Mouse (Mus musculus) monocyte, adult 5-6 weeks (primary cell): ENCODE measurements around the gene H2-T23. TPM values are rescaled to one million over a fixed set of nuclear protein-coding genes. Genes with fewer than 3 reads are reported as not detected.
"Not testable (repeated sequence)": the region's sequence is repeated elsewhere in the genome, so short reads cannot be mapped to it uniquely, and the experiment has no call there.

Experiments
- ATAC-seq: fragments of 153-309, 156-312 bp; replicated peaks from 2 replicates; pipeline ENCODE4 v1.8.0; 2017; ENCODE audit warnings: mild to moderate bottlenecking; ENCODE audit not compliant: low TSS enrichment, insufficient number of reproducible peaks, severe bottlenecking, poor library complexity, low FRiP score
- total RNA-seq: library from RNA; stranded (forward); fragments of 200-1000, 200-491, 200-594 nt; gene quantifications from 3 replicates; pipeline ENCODE4 v1.2.3, GENCODE M21; 2017

H2-T23 gene
- total RNA-seq, 1 experiment from 2014 or later: 405 TPM

- ATAC-seq: no peak
Measured at GRCm38 (mm10) chr17:36025901-36026300, 6.8 kb downstream of the H2-T23 start.

GRCm38 (mm10) chr17:36025197-36025596 lies 7.5 kb downstream of the H2-T23 start:
- no peak for ATAC-seq

GRCm38 (mm10) chr17:36023710-36024654 lies 8.7 kb downstream of the H2-T23 start:
- peak; percentile 32; the same call in 1 of the 2 replicates for ATAC-seq

GRCm38 (mm10) chr17:36022922-36023321 lies 9.7 kb downstream of the H2-T23 start:
- ATAC-seq: no peak

- no peak for ATAC-seq
Measured at GRCm38 (mm10) chr17:36022098-36022497, 10.6 kb downstream of the H2-T23 start.

- ATAC-seq: no peak
Measured at GRCm38 (mm10) chr17:36021309-36021708, 11.3 kb downstream of the H2-T23 start.

- ATAC-seq: peak; percentile 93
Measured at GRCm38 (mm10) chr17:36020191-36021073, 12.2 kb downstream of the H2-T23 start, which contains the start of gene H2-T24. TSS of gene H2-T24 (minus strand) at chr17:36020560.

- no peak for ATAC-seq
Measured at GRCm38 (mm10) chr17:36019519-36019918, 13.1 kb downstream of the H2-T23 start.

GRCm38 (mm10) chr17:36018979-36019378 lies 13.7 kb downstream of the H2-T23 start:
- no peak for ATAC-seq

GRCm38 (mm10) chr17:36017046-36017445 lies 15.6 kb downstream of the H2-T23 start:
- no peak for ATAC-seq

- ATAC-seq: no peak
Measured at GRCm38 (mm10) chr17:36014977-36015376, 17.7 kb downstream of the H2-T23 start.

- not testable (repeated sequence) for ATAC-seq
Measured at GRCm38 (mm10) chr17:36004409-36004808, 28.2 kb downstream of the H2-T23 start.

- ATAC-seq: no peak
Measured at GRCm38 (mm10) chr17:36003331-36003730, 29.3 kb downstream of the H2-T23 start.

- no peak for ATAC-seq
Measured at GRCm38 (mm10) chr17:36001966-36002365, 30.7 kb downstream of the H2-T23 start.

- no peak for ATAC-seq
Measured at GRCm38 (mm10) chr17:36001121-36001897, 31.3 kb downstream of the H2-T23 start.

GRCm38 (mm10) chr17:36000349-36000748 lies 32.3 kb downstream of the H2-T23 start:
- no peak for ATAC-seq

GRCm38 (mm10) chr17:35999356-35999755 lies 33.3 kb downstream of the H2-T23 start:
- 0 out of 2 replicates have a peak, but pooled peaks have one; percentile 16 for ATAC-seq

- no peak for ATAC-seq
Measured at GRCm38 (mm10) chr17:35998545-35999305, 33.9 kb downstream of the H2-T23 start.
